Mouse (Mus musculus) thymus, adult 2 months (tissue): ENCODE measurements around the gene Zc3h12c.

Experiments used
- CTCF ChIP-seq: fragments of 200-500 bp; IDR thresholded peaks from 2 replicates; pipeline ENCODE4 v1.5.1; 2012; ENCODE audit warnings: mild to moderate bottlenecking, control low read depth, low read length, moderate library complexity, borderline replicate concordance; ENCODE audit not compliant: control insufficient read depth, poor library complexity, insufficient read depth; ENCODE audit errors: extremely low read depth
- POLR2A ChIP-seq: fragments of 200-500 bp; IDR thresholded peaks from 2 replicates; pipeline ENCODE4 v1.6.1; 2012; ENCODE audit warnings: mild to moderate bottlenecking, low read length, control low read depth, moderate library complexity; ENCODE audit not compliant: control insufficient read depth, poor library complexity, insufficient read depth; ENCODE audit errors: extremely low read depth

- TF ChIP-seq POLR2A = no peak
- TF ChIP-seq CTCF = no peak
Measured at GRCm38 (mm10) chr9:52181419-52181818, 13.0 kb upstream of the Zc3h12c start.
